Mouse (Mus musculus) lung, postnatal 0 days (tissue): ENCODE measurements around the gene Actl6b. TPM values are rescaled to one million over a fixed set of nuclear protein-coding genes. Genes with fewer than 3 reads are reported as not detected.

Experiments used
- ATAC-seq: fragments of 200-750 bp; cut with Nextera tagmentation; 2 replicates; pipeline ENCODE4 v1.8.0; 2017; ENCODE audit warnings: moderate library complexity
- DNase-seq: peaks from one replicate; pipeline ENCODE4 v3.0.0-alpha.2; 2016; ENCODE audit warnings: low spot score
- H3K27ac ChIP-seq: fragments of 300-500 bp; sonication (generic); 2 replicates; pipeline ENCODE4 v1.5.1; 2014; ENCODE audit warnings: antibody characterized with exemption, mild to moderate bottlenecking, low read length, mixed read lengths
- H3K27me3 ChIP-seq: fragments of 300-500 bp; sonication (generic); replicated peaks from 2 replicates; pipeline ENCODE4 v1.6.1; 2014; ENCODE audit warnings: low read length, mixed read lengths; ENCODE audit not compliant: insufficient read depth
- H3K36me3 ChIP-seq: fragments of 300-500 bp; sonication (generic); 2 replicates; pipeline ENCODE4 v1.6.1; 2014; ENCODE audit warnings: low read length, mixed read lengths; ENCODE audit not compliant: insufficient read depth
- H3K4me1 ChIP-seq: fragments of 300-500 bp; sonication (generic); 2 replicates; pipeline ENCODE4 v1.6.1; 2014; ENCODE audit warnings: antibody characterized with exemption, low read depth, low read length, mixed read lengths; ENCODE audit not compliant: insufficient read depth
- H3K4me2 ChIP-seq: fragments of 300-500 bp; sonication (generic); replicated peaks from 2 replicates; pipeline ENCODE4 v1.6.1; 2014; ENCODE audit warnings: low read depth, mild to moderate bottlenecking, low read length, moderate library complexity, mixed read lengths
- H3K4me3 ChIP-seq: fragments of 300-500 bp; sonication (generic); 2 replicates; pipeline ENCODE4 v1.5.1; 2014; ENCODE audit warnings: low read depth, low read length
- H3K9ac ChIP-seq: fragments of 300-500 bp; sonication (generic); replicated peaks from 2 replicates; pipeline ENCODE4 v1.6.1; 2014; ENCODE audit warnings: low read depth, mild to moderate bottlenecking
- H3K9me3 ChIP-seq: fragments of 300-500 bp; sonication (generic); 2 replicates; pipeline ENCODE4 v1.6.1; 2016; ENCODE audit warnings: low read length, mixed read lengths
- CTCF ChIP-seq: IDR thresholded peaks from 2 replicates; pipeline ENCODE4 v1.5.1; 2016; ENCODE audit warnings: antibody characterized with exemption, mild to moderate bottlenecking
- EP300 ChIP-seq: IDR thresholded peaks from 2 replicates; pipeline ENCODE4 v1.6.1; 2016; ENCODE audit warnings: antibody characterized with exemption, mild to moderate bottlenecking, control low read depth
- WGBS: fragments of 180-500 bp; shearing (Covaris S2); extraction: QIAGEN DNeasy Blood & Tissue Kit; methylation state at CpG from one replicate; pipeline ENCODE4 v1.1.7; 2014; 5-methylcytosine and 5-hydroxymethylcytosine counted together
- polyA plus RNA-seq: library from polyadenylated mRNA; unstranded; fragments of >200 nt; fragmentation: Nextera tagmentation; extraction: Ambion mirVana; gene quantifications from 2 replicates; pipeline ENCODE4 v1.2.1, GENCODE M21; 2015

Actl6b gene
- polyA plus RNA-seq, 1 experiment from 2014 or later, result not detected

DNA sequence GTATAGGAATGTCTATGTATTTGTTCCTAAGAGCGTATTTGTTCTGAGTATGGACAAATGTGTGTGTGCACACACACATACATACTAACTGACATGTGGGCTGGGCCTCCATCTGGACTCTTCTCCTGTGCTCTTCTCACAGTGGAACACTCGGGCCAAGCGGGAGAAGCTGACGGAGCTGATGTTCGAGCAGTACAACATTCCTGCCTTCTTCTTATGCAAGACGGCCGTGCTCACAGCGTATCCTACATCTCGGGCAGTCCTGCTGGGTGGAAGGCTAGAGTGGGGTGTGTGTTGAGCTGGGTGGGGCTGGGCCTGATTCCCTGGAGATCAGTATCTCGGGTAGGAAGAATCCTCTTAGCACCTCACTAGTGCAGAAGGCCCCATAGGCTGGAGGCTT is 9.6 kb downstream of the Actl6b start:
- WGBS, result 56% methylated on average over 10 of the region's 10 CpGs
- H3K4me2 ChIP-seq, result no peak overlapping the region
- H3K9ac ChIP-seq, result no peak overlapping the region
- H3K4me1 ChIP-seq, result no peaks in the 10 kb centered on the region
- H3K9me3 ChIP-seq, result no peaks in the 10 kb centered on the region
- H3K27ac ChIP-seq, result no peak overlapping the region
- no peak for ATAC-seq
- no peak for TF ChIP-seq EP300
- no peak for TF ChIP-seq CTCF
- H3K27me3 ChIP-seq, result no peaks in the 10 kb centered on the region
- H3K4me3 ChIP-seq, result no peak overlapping the region
- H3K36me3 ChIP-seq, result no peaks in the 10 kb centered on the region
- no peak for DNase-seq

DNA sequence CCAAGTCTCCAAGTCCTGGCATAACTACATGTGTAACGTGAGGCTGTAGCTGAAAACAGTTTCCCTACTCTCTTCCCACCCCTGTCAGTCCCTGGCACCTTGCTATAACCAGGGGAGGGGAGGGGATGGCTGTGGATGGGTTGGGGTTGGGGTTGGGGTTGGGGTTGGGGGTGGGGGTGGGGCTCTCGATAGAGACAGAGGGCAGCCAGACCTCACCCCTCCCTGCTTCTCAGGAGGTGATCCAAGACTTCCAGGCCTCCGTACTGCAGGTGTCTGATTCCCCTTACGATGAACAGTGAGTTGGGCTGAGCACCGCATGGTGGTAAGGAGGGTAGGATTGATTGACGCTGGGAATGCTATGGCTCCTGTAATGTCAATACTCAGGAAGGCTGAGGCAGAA is 12.4 kb downstream of the Actl6b start:
- Histone ChIP-seq H3K36me3 (no peaks in the 10 kb centered on the region), H3K9me3 (no peaks in the 10 kb centered on the region), H3K27me3 (no peaks in the 10 kb centered on the region), H3K9ac (no peak overlapping the region), H3K27ac (no peak overlapping the region), H3K4me3 (no peak overlapping the region), H3K4me1 (0 out of 2 replicates have a peak, but pooled peaks cover 3% of the 10 kb centered on the region), H3K4me2 (no peak overlapping the region)
- ATAC-seq (no peak), DNase-seq (no peak)
- WGBS, result 67% methylated on average over 6 of the region's 6 CpGs
- TF ChIP-seq CTCF (no peak), EP300 (no peak)

DNA sequence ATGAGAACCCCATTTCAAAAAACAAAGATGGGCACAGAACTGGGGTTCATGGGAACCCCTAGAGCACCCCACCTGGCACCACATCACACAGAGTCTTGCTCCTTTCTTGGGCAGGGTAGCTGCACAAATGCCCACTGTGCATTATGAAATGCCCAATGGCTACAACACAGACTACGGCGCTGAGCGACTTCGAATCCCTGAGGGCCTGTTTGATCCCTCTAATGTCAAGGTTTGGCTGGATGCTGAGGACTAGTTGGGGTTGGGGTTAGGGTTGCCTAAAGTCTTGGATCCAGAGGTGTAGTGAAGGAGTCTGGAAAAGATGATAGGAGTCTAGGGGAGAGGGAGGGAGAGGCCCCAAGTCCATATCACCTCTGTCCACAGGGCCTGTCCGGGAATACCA is 13.1 kb downstream of the Actl6b start:
- Histone ChIP-seq H3K27me3 (no peaks in the 10 kb centered on the region), H3K9ac (no peak overlapping the region), H3K36me3 (no peaks in the 10 kb centered on the region), H3K4me1 (0 out of 2 replicates have a peak, but pooled peaks cover 3% of the 10 kb centered on the region), H3K4me2 (no peak overlapping the region), H3K9me3 (no peaks in the 10 kb centered on the region), H3K27ac (no peak overlapping the region), H3K4me3 (no peak overlapping the region)
- TF ChIP-seq CTCF, result no peak
- no peak for TF ChIP-seq EP300
- DNase-seq, result no peak
- ATAC-seq, result no peak
- 88% methylated on average over 5 of the region's 5 CpGs for WGBS

DNA sequence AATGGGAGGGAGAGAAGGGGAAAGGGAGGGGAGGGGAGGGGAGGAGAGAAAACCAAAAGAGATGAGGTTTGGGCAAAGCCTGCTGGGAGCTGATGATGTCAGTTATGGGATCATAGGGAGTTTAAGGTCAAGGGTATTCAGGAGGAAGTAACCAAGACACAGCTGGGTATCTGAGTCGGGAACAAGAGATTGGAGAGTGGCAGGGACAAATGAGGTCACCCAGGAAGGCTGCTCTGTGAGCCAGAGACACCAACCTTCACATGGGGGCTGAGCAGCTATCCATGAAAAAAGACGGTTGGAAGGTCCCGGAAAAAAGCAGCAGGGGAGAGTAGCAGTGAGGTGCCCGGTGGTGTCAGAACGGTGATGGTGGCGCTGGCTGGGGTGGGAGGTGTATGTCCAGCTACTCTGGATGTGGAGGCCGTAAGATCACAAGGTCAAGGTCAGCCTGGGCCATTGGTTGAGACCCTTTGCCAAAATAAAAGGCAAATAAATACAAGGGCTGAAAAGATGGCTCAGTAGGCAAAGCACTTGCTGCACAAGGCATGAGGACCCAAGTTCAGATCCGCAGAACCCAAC is 15.0 kb downstream of the Actl6b start:
- no peak overlapping the region for H3K27ac ChIP-seq
- DNase-seq, result no peak
- H3K36me3 ChIP-seq, result no peaks in the 10 kb centered on the region

DNA sequence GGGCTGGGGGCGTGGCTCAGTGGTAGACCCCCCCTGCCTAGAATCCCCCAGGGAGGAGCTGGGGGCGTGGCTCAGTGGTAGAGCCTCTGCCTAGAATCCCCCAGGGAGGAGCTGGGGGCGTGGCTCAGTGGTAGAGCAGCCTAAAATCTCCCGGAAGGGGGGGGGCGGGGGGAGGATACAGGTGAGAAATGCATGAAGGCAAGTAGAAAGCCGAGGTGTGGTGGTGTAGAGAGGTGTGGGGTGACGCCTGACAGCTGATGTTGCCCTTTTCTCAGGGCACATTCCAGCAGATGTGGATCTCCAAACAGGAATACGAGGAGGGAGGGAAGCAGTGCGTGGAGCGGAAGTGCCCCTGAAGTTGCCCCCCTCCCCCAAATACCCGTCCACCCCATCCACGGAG is 15.7 kb downstream of the Actl6b start:
- no peaks in the 10 kb centered on the region for H3K9me3 ChIP-seq
- H3K9ac ChIP-seq, result no peak overlapping the region
- 57% methylated on average over 12 of the region's 12 CpGs for WGBS
- H3K4me2 ChIP-seq, result no peak overlapping the region
- DNase-seq, result no peak
- no peak overlapping the region for H3K4me3 ChIP-seq
- H3K27ac ChIP-seq, result no peak overlapping the region
- TF ChIP-seq EP300 (no peak), CTCF (no peak)
- no peaks in the 10 kb centered on the region for H3K36me3 ChIP-seq
- H3K4me1 ChIP-seq, result 0 out of 2 replicates have a peak, but pooled peaks cover 3% of the 10 kb centered on the region
- no peaks in the 10 kb centered on the region for H3K27me3 ChIP-seq
- no peak for ATAC-seq

More for the DNA sequence above, 15.0 kb downstream of the Actl6b start:
- H3K9ac ChIP-seq, result no peak overlapping the region
- H3K27me3 ChIP-seq, result no peaks in the 10 kb centered on the region
- 0 out of 2 replicates have a peak, but pooled peaks cover 3% of the 10 kb centered on the region for H3K4me1 ChIP-seq
- no peak overlapping the region for H3K4me3 ChIP-seq
- no peak for ATAC-seq
- 76% methylated on average over 8 of the region's 8 CpGs for WGBS
- H3K9me3 ChIP-seq, result no peaks in the 10 kb centered on the region
- TF ChIP-seq EP300, result no peak
- TF ChIP-seq CTCF, result no peak
- no peak overlapping the region for H3K4me2 ChIP-seq

DNA sequence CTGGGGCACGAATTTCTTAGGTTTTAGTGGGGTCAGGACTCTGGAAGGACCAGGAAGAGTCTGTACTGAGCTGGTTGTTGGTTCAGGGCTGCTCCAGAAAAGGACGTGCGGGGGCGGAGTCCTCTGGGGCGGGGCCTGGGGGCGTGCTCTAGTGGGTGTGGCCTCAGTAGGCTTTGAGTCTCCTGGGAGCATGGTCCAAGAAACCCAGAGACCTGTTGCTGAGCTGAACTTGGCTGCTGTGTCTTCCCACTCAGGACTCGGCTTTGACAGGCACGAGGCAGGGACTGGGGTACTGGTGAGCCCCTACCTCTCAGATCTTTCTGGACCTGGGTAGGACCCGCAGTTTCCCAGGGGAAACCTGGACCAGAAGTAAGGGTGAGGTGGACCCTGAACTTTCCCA is 16.3 kb downstream of the Actl6b start, which contains the start of gene Tfr2:
TSS of gene Tfr2 (plus strand) at position 176 of the 400 bp plus-strand sequence.
- no peak within 1 kb of the TSS for H3K27ac ChIP-seq
- no peaks in the 10 kb centered on the region for H3K27me3 ChIP-seq
- 24% methylated on average over 9 of the region's 9 CpGs for WGBS
- H3K4me1 ChIP-seq, result 0 out of 2 replicates have a peak, but pooled peaks cover 3% of the 10 kb centered on the region
- TF ChIP-seq EP300, result no peak
- no peak for TF ChIP-seq CTCF
- DNase-seq (peak; percentile 64), ATAC-seq (peak; percentile 84)
- H3K36me3 ChIP-seq, result no peaks in the 10 kb centered on the region
- peak within 1 kb of the TSS; percentile 25 for H3K4me2 ChIP-seq
- no peak within 1 kb of the TSS for H3K9ac ChIP-seq
- no peak within 1 kb of the TSS for H3K4me3 ChIP-seq
- no peaks in the 10 kb centered on the region for H3K9me3 ChIP-seq
